Mouse (Mus musculus) v-Abl transformed pro-B cells (cell line): ENCODE results near the gene Ywhae.

ENCODE experiments used
- in situ Hi-C, 2 experiments: fragments of 400-800 bp; cut with MboI; formaldehyde crosslinking; loops; one replicate each; pipeline ENCODE4 v1.15.1; 2025; ENCODE audit not compliant: unreplicated experiment in 2 of 2

Ywhae gene

GRCm38 (mm10) chr11:75736978-75737377 lies 4.3 kb downstream of the Ywhae start:
- in situ Hi-C loops = no loop called here

GRCm38 (mm10) chr11:75737806-75738476 lies 5.3 kb downstream of the Ywhae start:
- in situ Hi-C loops = no loop called here

GRCm38 (mm10) chr11:75738477-75738821 lies 5.8 kb downstream of the Ywhae start:
- in situ Hi-C loops = no loop called here

- in situ Hi-C loops = no loop called here
Observed at GRCm38 (mm10) chr11:75740204-75740603, 7.5 kb downstream of the Ywhae start.

- in situ Hi-C loops = no loop called here
Observed at GRCm38 (mm10) chr11:75741615-75742014, 8.9 kb downstream of the Ywhae start.

GRCm38 (mm10) chr11:75744761-75745160 lies 12.1 kb downstream of the Ywhae start:
- in situ Hi-C loops = no loop called here

- in situ Hi-C loops = no loop called here
Observed at GRCm38 (mm10) chr11:75750537-75750936, 17.9 kb downstream of the Ywhae start.

- in situ Hi-C loops = no loop called here
Observed at GRCm38 (mm10) chr11:75751082-75751481, 18.4 kb downstream of the Ywhae start.

GRCm38 (mm10) chr11:75756687-75757086 lies 24.0 kb downstream of the Ywhae start:
- in situ Hi-C loops = no loop called here

GRCm38 (mm10) chr11:75758553-75758952 lies 25.9 kb downstream of the Ywhae start:
- in situ Hi-C loops = no loop called here

GRCm38 (mm10) chr11:75760785-75761184 lies 28.1 kb downstream of the Ywhae start:
- in situ Hi-C loops = loop anchor here (10.0 kb wide), 1 partner anchor 46 kb away; no protein-coding TSS in a partner anchor

GRCm38 (mm10) chr11:75762708-75763107 lies 30.0 kb downstream of the Ywhae start:
- in situ Hi-C loops = loop anchor here (10.0 kb wide), 1 partner anchor 48 kb away; no protein-coding TSS in a partner anchor

- in situ Hi-C loops = loop anchor here (5.0 to 10.0 kb wide), 3 partner anchors 50 to 408 kb away; no protein-coding TSS in a partner anchor
Observed at GRCm38 (mm10) chr11:75764521-75765023, 31.9 kb downstream of the Ywhae start.

GRCm38 (mm10) chr11:75765161-75765560 lies 32.5 kb downstream of the Ywhae start:
- in situ Hi-C loops = loop anchor here (5.0 to 10.0 kb wide), 3 partner anchors 50 to 407 kb away; no protein-coding TSS in a partner anchor

GRCm38 (mm10) chr11:75767014-75767413 lies 34.3 kb downstream of the Ywhae start:
- in situ Hi-C loops = loop anchor here (5.0 to 10.0 kb wide), 3 partner anchors 52 to 405 kb away; no protein-coding TSS in a partner anchor

GRCm38 (mm10) chr11:75768091-75768989 lies 35.7 kb downstream of the Ywhae start:
- in situ Hi-C loops = loop anchor here (5.0 to 10.0 kb wide), 3 partner anchors 54 to 404 kb away; no protein-coding TSS in a partner anchor

- in situ Hi-C loops = loop anchor here (5.0 to 10.0 kb wide), 3 partner anchors 54 to 403 kb away; no protein-coding TSS in a partner anchor
Observed at GRCm38 (mm10) chr11:75769206-75769605, 36.5 kb downstream of the Ywhae start.

- in situ Hi-C loops = loop anchor here (5.0 to 10.0 kb wide), 3 partner anchors 400 to 632 kb away; partner anchors contain the start of gene Timm22 (in 1 of the 2)
Observed at GRCm38 (mm10) chr11:75772562-75772961, 39.9 kb downstream of the Ywhae start.

GRCm38 (mm10) chr11:75775919-75776318 lies 43.2 kb downstream of the Ywhae start:
- in situ Hi-C loops = loop anchor here (5.0 to 10.0 kb wide), 2 partner anchors 126 to 629 kb away; partner anchors contain the start of gene Timm22 (in 1 of the 2)

- in situ Hi-C loops = loop anchor here in 1 of 2 experiments (5.0 kb wide), 1 partner anchor 125 kb away; no protein-coding TSS in a partner anchor
Observed at GRCm38 (mm10) chr11:75781919-75782318, 49.2 kb downstream of the Ywhae start.

GRCm38 (mm10) chr11:75783799-75784198 lies 51.1 kb downstream of the Ywhae start:
- in situ Hi-C loops = loop anchor here in 1 of 2 experiments (5.0 kb wide), 1 partner anchor 124 kb away; no protein-coding TSS in a partner anchor
